Mouse (Mus musculus): Measurements from ENCODE around the gene Plxdc2. TPM values are rescaled to one million over a fixed set of nuclear protein-coding genes. Genes with fewer than 3 reads are reported as not detected.

Gene Plxdc2
- polyA plus RNA-seq (2021), result 31.0 TPM

DNA sequence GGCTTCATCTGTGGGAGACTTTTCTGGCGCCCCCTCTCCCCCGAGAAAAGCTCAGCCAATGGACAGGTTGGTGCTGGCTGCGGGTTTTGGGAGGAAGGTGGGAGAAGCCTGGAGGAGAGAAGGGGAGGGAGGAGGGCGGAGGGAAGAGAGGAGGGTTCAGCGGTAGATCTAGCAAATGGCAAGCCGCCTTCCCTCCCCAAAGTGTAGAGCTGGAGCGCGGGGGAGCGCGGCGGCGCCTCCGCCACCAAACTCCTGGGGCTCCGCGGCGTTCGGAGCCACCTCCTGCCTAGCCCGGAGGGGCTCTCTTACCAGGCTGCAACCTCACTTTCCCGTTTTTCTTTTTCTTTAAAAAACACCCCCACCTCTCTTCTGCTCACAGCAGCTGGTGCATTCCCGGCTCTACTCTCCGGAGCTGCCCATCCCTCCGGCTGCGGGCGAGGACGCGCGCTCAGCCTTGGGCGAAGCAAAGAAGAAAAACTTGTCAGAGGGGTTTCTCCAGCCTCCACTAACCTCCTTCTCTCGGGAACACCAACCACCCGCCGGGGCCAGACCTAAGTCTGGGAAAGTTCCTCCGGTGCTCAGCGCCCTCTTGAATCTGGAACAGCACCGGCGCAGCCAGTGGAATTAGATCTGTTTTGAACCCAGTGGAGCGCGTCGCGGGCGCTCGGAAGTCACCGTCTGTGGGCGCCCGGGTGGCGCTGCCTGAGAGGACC lies at the start of gene Plxdc2:
TSS of gene Plxdc2 (plus strand) at position 199 of the 713 bp plus-strand sequence.
- ChIA-PET CTCF (no interaction called here), POLR2A (interaction anchor here (0.6 kb wide), 1 partner anchor 364 kb away, joined by 7 read pairs; no protein-coding TSS in a partner anchor)
- ATAC-seq (peak; percentile 90), DNase-seq (ENCODE audit: low read depth, low spot score) (peak; percentile 27)
- in situ Hi-C loops (cut with MboI; ENCODE audit: low pct_unique_long_range_greater_than_20kb), result loop anchor here (5.0 to 25.0 kb wide), 2 partner anchors 561 to 831 kb away; no protein-coding TSS in a partner anchor
- TF ChIP-seq CTCF (IDR thresholded peaks at IDR 0.05), result no peak
- H3K27me3 ChIP-seq, result no peaks in the 10 kb centered on the region

DNA sequence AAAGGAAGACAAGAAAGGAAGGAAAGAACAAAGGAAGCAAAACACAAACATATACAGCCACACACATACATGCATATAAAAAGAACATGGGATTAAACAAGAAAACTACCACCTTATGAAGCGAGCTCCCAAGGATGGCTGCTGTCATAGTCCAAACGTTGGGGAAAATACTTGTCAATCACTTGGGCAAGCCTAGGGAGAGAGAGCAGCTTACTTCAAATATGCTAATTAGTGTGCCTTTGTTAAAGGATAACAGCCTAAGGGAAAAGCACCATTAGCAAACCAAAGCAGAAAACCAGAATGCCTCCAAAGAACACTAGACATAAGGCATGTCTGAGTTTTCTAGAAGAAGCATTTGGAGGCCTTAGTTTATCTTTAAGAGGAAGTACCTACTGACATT lies 45.7 kb upstream of the Plxdc2 start:
- ATAC-seq (no peak), DNase-seq (ENCODE audit: low read depth, low spot score) (no peak)
- CTCF ChIA-PET, result no interaction called here
- peaks cover 7% of the 10 kb centered on the region for H3K27me3 ChIP-seq
- POLR2A ChIA-PET, result no interaction called here
- in situ Hi-C loops (cut with MboI; ENCODE audit: low pct_unique_long_range_greater_than_20kb), result loop anchor here (10.0 to 25.0 kb wide), 2 partner anchors 1046 to 1223 kb away; no protein-coding TSS in a partner anchor
- TF ChIP-seq CTCF (IDR thresholded peaks at IDR 0.05), result no peak

DNA sequence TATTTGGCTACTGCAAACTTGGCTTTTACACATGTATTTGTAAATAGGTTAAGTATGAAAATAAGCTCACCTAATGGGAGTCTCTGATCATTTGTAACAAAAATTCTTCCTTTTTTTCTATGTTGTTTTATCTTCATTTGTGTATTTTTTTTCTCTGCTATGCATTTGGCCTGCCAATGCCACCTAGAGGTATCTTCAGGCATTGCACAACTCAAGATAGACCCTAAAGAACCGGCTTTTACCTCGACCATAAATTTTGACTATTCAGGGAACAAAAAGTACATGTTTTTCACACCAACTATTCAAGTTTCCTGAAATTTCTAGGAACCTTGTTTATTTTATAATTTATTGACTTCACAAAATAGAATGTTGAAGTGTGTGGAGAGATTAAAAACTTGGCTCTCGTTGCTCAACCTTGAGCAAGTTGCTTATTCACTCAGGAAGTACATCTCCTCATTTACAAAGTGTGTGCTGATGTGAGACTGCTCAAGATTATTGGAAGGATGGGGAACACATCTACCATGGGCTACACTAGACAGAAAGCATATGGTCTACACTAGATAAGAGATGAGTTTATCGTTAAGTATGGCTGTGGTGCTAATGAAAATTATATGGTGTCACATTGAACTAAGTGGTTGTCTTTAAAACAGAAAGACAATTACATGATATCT lies 43.6 kb upstream of the Plxdc2 start:
- TF ChIP-seq CTCF (IDR thresholded peaks at IDR 0.05), result peak; percentile 75
- ATAC-seq (no peak), DNase-seq (ENCODE audit: low read depth, low spot score) (peak; percentile 6)
- H3K27me3 ChIP-seq, result peaks cover 3% of the 10 kb centered on the region
- CTCF ChIA-PET, result interaction anchor here (0.7 to 1.3 kb wide), 4 partner anchors 211 to 1054 kb away, joined by 3 read pairs; no protein-coding TSS in a partner anchor
- POLR2A ChIA-PET, result no interaction called here
- in situ Hi-C loops (cut with MboI; ENCODE audit: low pct_unique_long_range_greater_than_20kb), result loop anchor here (10.0 to 25.0 kb wide), 2 partner anchors 1048 to 1225 kb away; no protein-coding TSS in a partner anchor

DNA sequence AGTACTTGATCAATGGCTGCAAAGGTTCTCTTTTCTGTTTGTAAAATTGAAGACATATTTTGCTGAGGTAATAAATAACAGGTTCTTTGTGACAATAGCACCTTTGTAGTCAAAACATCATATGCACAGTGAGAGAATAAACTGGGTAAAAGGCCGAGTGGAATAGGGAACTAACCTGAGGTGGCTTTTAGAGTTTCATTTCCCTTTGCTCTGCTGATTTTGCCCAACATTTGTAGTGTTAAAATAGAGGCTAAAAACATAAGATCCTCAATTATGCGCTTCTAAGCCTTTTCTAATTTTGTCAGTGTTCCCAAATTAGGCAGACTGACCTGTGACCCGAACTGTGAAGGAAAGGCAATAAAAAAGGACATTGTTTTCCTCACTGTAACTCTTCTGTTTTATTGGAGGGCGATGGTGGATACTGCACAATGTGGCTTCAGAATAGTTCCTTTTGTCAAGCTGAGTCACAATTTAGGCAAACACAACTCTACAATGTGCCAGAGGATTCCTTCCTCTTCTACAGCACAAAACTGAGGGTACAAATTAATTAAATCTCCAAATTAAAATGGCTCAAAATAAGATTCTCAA lies 20.8 kb upstream of the Plxdc2 start:
- in situ Hi-C loops (cut with MboI; ENCODE audit: low pct_unique_long_range_greater_than_20kb), result no loop called here
- no peak for TF ChIP-seq CTCF (IDR thresholded peaks at IDR 0.05)
- no peak for DNase-seq (ENCODE audit: low read depth, low spot score)

DNA sequence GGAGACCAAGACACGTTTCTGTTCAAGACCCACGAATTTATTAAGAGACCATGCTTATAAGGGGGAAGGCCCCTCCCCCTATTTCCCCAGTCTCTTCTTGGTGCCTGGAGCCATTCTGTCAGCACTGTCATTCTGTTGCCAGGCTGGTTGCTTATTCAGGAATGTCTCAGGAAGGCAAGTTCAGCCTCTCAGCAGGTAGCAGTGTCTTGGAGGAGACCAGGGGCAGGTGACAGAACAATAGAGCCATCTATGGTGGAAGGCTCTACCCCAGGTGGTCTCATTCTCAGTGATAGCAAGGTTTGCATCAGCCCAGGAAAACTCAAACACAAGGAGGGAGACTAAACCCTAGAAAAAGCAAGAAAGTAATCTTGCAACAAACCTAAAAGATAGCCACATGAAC lies 11.5 kb upstream of the Plxdc2 start:
- H3K27me3 ChIP-seq, result no peaks in the 10 kb centered on the region
- ChIA-PET POLR2A (no interaction called here), CTCF (no interaction called here)
- no peak for ATAC-seq
- in situ Hi-C loops (cut with MboI; ENCODE audit: low pct_unique_long_range_greater_than_20kb), result no loop called here
- no peak for DNase-seq (ENCODE audit: low read depth, low spot score)
- no peak for TF ChIP-seq CTCF (IDR thresholded peaks at IDR 0.05)

More for the DNA sequence above, 20.8 kb upstream of the Plxdc2 start:
- ATAC-seq, result no peak
- H3K27me3 ChIP-seq, result no peaks in the 10 kb centered on the region
- POLR2A ChIA-PET, result no interaction called here
- CTCF ChIA-PET, result no interaction called here

DNA sequence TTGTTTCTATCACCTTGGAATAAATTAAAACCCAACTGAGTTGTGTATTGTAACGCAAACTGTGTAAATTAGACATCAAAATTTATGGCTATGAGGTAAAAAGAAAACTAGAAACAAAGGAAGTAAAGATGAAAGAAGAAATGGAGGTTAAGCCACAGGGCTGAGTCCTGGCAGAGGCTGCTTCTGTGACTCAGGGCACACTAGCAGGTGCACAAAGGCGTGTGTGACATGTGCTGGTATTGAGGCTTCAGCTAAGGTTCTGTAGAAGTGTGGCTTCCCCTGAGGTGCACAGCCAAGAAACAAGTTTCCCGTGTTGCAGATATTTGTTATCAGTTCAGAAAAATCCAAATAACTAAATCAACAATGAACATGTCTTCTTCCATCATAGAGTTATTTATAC lies 5.0 kb upstream of the Plxdc2 start:
- no peaks in the 10 kb centered on the region for H3K27me3 ChIP-seq

DNA sequence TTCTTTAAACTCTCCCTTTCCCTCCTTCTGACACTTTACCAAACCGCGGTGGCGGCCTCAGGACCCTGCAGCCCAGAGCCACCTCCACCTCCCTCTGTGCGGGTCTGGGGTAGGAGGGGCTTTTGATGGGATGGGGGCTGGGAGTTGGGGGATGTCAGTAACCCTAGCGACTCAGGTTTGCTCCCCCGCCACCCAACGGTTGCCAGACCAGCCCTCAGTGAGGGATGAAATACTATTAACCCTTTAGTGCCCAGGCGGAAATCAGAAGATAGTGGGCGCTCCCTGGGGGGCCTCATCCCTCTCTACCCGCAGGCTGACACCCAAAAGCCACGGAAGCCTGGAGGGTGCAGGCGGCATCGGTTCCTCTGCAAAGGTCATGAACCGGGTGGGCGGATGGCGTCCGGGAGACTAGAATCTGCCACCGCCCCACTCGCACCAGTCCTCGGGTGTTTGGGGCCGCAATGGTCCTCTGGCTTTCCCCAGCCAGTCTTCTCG lies 446 bp upstream of the Plxdc2 start:
- ATAC-seq (peak; percentile 18), DNase-seq (ENCODE audit: low read depth, low spot score) (no peak)
- ChIA-PET CTCF (no interaction called here), POLR2A (no interaction called here)
- H3K27me3 ChIP-seq, result no peaks in the 10 kb centered on the region
- TF ChIP-seq CTCF (IDR thresholded peaks at IDR 0.05), result no peak
- in situ Hi-C loops (cut with MboI; ENCODE audit: low pct_unique_long_range_greater_than_20kb), result loop anchor here (5.0 to 25.0 kb wide), 2 partner anchors 562 to 832 kb away; no protein-coding TSS in a partner anchor

More for the DNA sequence above, 5.0 kb upstream of the Plxdc2 start:
- DNase-seq (ENCODE audit: low read depth, low spot score) (no peak), ATAC-seq (no peak)
- CTCF ChIA-PET, result no interaction called here
- no peak for TF ChIP-seq CTCF (IDR thresholded peaks at IDR 0.05)
- POLR2A ChIA-PET, result no interaction called here
- in situ Hi-C loops (cut with MboI; ENCODE audit: low pct_unique_long_range_greater_than_20kb), result loop anchor here (25.0 kb wide), 1 partner anchor 836 kb away; no protein-coding TSS in a partner anchor

DNA sequence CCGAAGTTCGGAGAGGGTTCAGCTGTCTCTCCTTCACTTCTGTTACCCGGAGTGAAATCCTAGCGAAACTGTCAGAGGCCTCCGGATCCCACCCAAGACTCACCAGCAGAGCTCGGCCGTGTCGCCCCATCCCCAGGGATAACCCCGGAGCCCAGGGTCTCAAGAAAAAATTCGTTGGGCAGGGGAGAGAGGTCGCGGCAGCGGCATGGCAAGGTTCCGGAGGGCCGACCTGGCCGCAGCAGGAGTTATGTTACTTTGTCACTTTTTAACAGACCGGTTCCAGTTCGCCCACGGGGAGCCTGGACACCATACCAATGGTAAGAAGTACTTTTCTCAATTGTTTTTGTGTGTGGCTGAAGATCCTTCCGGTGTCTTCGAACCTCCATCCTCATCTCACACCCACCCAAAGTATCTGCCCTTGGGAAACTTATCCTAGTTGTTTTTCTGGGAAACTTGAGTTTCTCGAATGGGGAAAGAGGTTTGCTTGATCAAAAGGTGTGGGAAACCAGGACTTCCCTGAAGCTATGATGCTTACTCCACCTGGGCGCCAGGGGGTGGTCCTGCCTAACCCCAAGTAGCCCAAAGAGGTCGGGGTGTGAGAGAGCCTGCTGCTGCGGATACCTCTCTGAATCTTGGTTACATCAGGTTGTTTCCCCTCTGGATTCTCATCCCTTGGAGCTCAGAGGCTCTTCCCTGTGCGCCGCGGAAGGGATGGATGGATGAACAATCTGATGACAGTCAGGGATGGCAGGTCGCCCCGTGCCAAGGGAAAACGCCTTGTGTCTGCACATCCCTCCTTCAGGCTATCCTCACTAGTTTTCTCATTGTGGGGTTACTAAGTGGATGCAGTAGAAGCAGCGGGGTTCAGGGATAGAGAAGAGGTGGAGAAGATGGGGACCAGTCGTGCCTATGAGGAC lies 1.1 kb downstream of the Plxdc2 start:
- CTCF ChIA-PET, result interaction anchor here (1.1 kb wide), 1 partner anchor 557 kb away, joined by 3 read pairs; no protein-coding TSS in a partner anchor
- ATAC-seq (peak; percentile 22), DNase-seq (ENCODE audit: low read depth, low spot score) (no peak)
- in situ Hi-C loops (cut with MboI; ENCODE audit: low pct_unique_long_range_greater_than_20kb), result loop anchor here (5.0 to 25.0 kb wide), 2 partner anchors 560 to 830 kb away; no protein-coding TSS in a partner anchor
- peak; percentile 60 for TF ChIP-seq CTCF (IDR thresholded peaks at IDR 0.05)
- POLR2A ChIA-PET, result interaction anchor here (0.6 kb wide), 2 partner anchors 31 to 363 kb away, joined by 4 to 7 read pairs; no protein-coding TSS in a partner anchor
- no peaks in the 10 kb centered on the region for H3K27me3 ChIP-seq

DNA sequence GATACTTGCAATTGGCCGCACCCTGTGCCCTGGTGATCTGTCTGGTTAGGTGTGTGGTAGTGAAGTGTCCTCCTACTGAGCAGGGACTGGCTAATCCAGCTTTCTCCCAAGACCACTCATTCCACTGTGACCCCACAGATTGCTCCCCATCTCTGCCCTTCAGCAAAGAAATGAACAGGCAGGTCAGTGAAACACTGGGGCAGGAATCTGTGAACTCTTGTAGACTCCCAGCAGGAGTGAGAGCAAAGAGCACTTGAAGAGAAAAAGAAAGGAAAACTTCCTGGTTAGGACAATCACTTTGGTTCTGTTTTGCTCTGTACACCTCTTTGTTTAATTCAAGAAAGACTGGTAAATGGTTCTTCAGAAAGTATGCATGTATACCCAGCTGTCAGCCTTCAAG lies 1.8 kb downstream of the Plxdc2 start:
- ChIA-PET CTCF (interaction anchor here (1.1 to 1.2 kb wide), 2 partner anchors 556 to 557 kb away, joined by 3 to 7 read pairs; no protein-coding TSS in a partner anchor), POLR2A (no interaction called here)
- TF ChIP-seq CTCF (IDR thresholded peaks at IDR 0.05), result no peak
- ATAC-seq (no peak), DNase-seq (ENCODE audit: low read depth, low spot score) (no peak)
- no peaks in the 10 kb centered on the region for H3K27me3 ChIP-seq
- in situ Hi-C loops (cut with MboI; ENCODE audit: low pct_unique_long_range_greater_than_20kb), result loop anchor here (5.0 to 25.0 kb wide), 2 partner anchors 559 to 829 kb away; no protein-coding TSS in a partner anchor
